Mouse (Mus musculus) CH12.LX (cell line): Measurements from ENCODE around the gene Adamtsl3.

Experiments used
- CTCF ChIP-seq, 2 experiments: IDR thresholded peaks in 1 of 2; conservative IDR thresholded peaks in 1 of 2; 2 replicates each; pipeline ENCODE4 v1.5.1; 2011 to 2012; ENCODE audit warnings: low read depth in 2 of 2, low read length in 2 of 2, improper control_type of control experiment in 1 of 2, inconsistent platforms in 1 of 2, mild to moderate bottlenecking in 1 of 2, moderate library complexity in 1 of 2
- GABPA ChIP-seq: IDR thresholded peaks from 2 replicates; pipeline ENCODE4 v1.6.1; 2012; ENCODE audit warnings: low read depth, low read length, improper control_type of control experiment, inconsistent platforms; ENCODE audit not compliant: insufficient replicate concordance
- JUND ChIP-seq: conservative IDR thresholded peaks from 2 replicates; pipeline ENCODE4 v1.6.1; 2011; ENCODE audit warnings: low read depth, low read length, improper control_type of control experiment
- MAFK ChIP-seq: IDR thresholded peaks from 2 replicates; pipeline ENCODE4 v1.6.1; 2011; ENCODE audit warnings: low read length, improper control_type of control experiment; ENCODE audit not compliant: insufficient replicate concordance
- NRF1 ChIP-seq: IDR thresholded peaks from 2 replicates; pipeline ENCODE4 v1.6.1; 2014; ENCODE audit warnings: low read depth, mild to moderate bottlenecking, inconsistent platforms, low read length, improper control_type of control experiment, moderate library complexity
- POLR2A ChIP-seq: IDR thresholded peaks from 2 replicates; pipeline ENCODE4 v1.6.1; 2011; ENCODE audit warnings: low read depth, mild to moderate bottlenecking, improper control_type of control experiment, low read length
- POLR2AphosphoS2 ChIP-seq: IDR thresholded peaks from 2 replicates; pipeline ENCODE4 v1.6.1; 2011; ENCODE audit warnings: low read depth, low read length, improper control_type of control experiment
- TCF12 ChIP-seq: IDR thresholded peaks from 2 replicates; pipeline ENCODE4 v1.6.1; 2014; ENCODE audit warnings: low read depth, mild to moderate bottlenecking, inconsistent platforms, low read length, improper control_type of control experiment

GRCm38 (mm10) chr7:82396869-82397268, 61.4 kb downstream of the Adamtsl3 start:
- TF ChIP-seq CTCF (conservative IDR thresholded peaks at IDR 0.05 in 1 of 2, IDR thresholded peaks at IDR 0.05 in 1 of 2; ENCODE audit: low read depth in 2 of 2, low read length in 2 of 2) (no peak), JUND (no peak), NRF1 (no peak), GABPA (no peak), POLR2AphosphoS2 (no peak), POLR2A (no peak), MAFK (no peak), TCF12 (no peak)
